Mouse (Mus musculus) testis, adult 2 months (tissue): Measurements from ENCODE around the gene Arpc5l. TPM values are rescaled to one million over a fixed set of nuclear protein-coding genes. Genes with fewer than 3 reads are reported as not detected.

Experiments
- H3K27ac ChIP-seq: fragments of 200-500 bp; 2 replicates; pipeline ENCODE4 v1.5.1; 2012; ENCODE audit warnings: low read depth, low read length; ENCODE audit not compliant: control insufficient read depth, insufficient read depth
- H3K27me3 ChIP-seq: fragments of 200-500 bp; 2 replicates; pipeline ENCODE4 v1.6.1; 2012; ENCODE audit warnings: mild to moderate bottlenecking, low read length, moderate library complexity; ENCODE audit not compliant: control insufficient read depth, insufficient read depth
- H3K36me3 ChIP-seq: fragments of 200-500 bp; 2 replicates; pipeline ENCODE4 v1.6.1; 2012; ENCODE audit warnings: mild to moderate bottlenecking, low read length; ENCODE audit not compliant: control insufficient read depth, insufficient read depth
- H3K4me1 ChIP-seq: fragments of 200-500 bp; 2 replicates; pipeline ENCODE4 v1.6.1; 2012; ENCODE audit warnings: low read length; ENCODE audit not compliant: control insufficient read depth, insufficient read depth
- H3K4me3 ChIP-seq: fragments of 200-500 bp; 2 replicates; pipeline ENCODE4 v1.5.1; 2012; ENCODE audit warnings: low read depth, mild to moderate bottlenecking, low read length, moderate library complexity, mixed read lengths; ENCODE audit not compliant: control insufficient read depth
- CTCF ChIP-seq: fragments of 200-500 bp; IDR thresholded peaks from 2 replicates; pipeline ENCODE4 v1.5.1; 2012; ENCODE audit warnings: low read depth, mild to moderate bottlenecking, inconsistent platforms, low read length, moderate library complexity; ENCODE audit not compliant: control insufficient read depth, insufficient read depth, insufficient replicate concordance
- POLR2A ChIP-seq: fragments of 200-500 bp; IDR thresholded peaks from 2 replicates; pipeline ENCODE4 v1.6.1; 2012; ENCODE audit warnings: low read depth, mild to moderate bottlenecking, inconsistent platforms, low read length, moderate library complexity; ENCODE audit not compliant: control insufficient read depth
- polyA plus RNA-seq: library from polyadenylated mRNA; depleted of rRNA; stranded (reverse); fragments of >200 nt; gene quantifications from 2 replicates; pipeline ENCODE4 v1.2.3, GENCODE M21; 2012

Arpc5l gene
- polyA plus RNA-seq, 1 experiment = 74.6 TPM

DNA sequence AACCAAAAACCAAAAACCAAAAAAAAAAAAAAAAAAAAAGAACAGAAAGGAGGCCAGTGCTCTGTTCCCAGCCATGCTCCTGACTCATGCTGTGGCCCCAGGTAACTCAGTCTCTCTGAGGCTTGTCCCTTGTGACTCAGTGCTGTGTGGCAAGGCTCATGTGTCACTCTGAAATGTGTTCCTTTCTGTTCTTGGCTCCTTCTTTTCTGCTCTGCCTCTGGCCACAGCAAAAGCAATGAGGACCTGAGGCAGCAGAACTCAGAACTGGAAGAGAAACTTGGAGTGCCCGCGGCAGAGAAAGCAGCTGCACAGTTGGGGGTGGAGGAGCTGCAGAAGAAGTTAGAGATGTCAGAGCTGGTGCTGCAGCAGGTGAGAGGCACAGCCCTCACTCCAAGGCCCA lies 31.0 kb upstream of the Arpc5l start:
- Histone ChIP-seq H3K4me3 (no peak overlapping the region), H3K4me1 (peaks cover 3% of the 10 kb centered on the region), H3K27ac (no peak overlapping the region), H3K27me3 (no peaks in the 10 kb centered on the region), H3K36me3 (no peaks in the 10 kb centered on the region)
- TF ChIP-seq CTCF = no peak
- no peak for TF ChIP-seq POLR2A

DNA sequence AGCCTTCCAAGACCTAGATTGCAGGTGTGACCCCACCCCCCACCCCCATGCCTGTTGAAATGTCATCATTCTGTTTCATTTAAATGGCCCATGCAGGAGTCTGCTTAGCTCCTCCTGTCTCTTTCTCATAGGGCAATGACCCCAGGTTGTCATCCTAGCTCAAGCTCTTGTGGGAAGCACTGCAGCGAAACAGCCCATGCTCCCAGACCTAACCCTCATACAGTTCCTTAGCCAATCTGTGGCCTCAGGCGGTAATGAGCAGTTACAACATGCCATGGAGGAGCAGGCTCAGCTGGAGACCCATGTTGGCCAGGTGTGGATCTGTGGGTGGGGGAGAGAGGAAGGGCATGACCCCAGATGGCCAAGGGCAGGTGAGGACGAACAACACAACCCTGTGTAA lies 30.0 kb upstream of the Arpc5l start:
- no peak for TF ChIP-seq CTCF
- no peak for TF ChIP-seq POLR2A
- Histone ChIP-seq H3K36me3 (no peaks in the 10 kb centered on the region), H3K27ac (no peak overlapping the region), H3K27me3 (no peaks in the 10 kb centered on the region), H3K4me3 (0 out of 2 replicates have a peak overlapping the region, but pooled peaks have one; percentile 24), H3K4me1 (peaks cover 3% of the 10 kb centered on the region)

DNA sequence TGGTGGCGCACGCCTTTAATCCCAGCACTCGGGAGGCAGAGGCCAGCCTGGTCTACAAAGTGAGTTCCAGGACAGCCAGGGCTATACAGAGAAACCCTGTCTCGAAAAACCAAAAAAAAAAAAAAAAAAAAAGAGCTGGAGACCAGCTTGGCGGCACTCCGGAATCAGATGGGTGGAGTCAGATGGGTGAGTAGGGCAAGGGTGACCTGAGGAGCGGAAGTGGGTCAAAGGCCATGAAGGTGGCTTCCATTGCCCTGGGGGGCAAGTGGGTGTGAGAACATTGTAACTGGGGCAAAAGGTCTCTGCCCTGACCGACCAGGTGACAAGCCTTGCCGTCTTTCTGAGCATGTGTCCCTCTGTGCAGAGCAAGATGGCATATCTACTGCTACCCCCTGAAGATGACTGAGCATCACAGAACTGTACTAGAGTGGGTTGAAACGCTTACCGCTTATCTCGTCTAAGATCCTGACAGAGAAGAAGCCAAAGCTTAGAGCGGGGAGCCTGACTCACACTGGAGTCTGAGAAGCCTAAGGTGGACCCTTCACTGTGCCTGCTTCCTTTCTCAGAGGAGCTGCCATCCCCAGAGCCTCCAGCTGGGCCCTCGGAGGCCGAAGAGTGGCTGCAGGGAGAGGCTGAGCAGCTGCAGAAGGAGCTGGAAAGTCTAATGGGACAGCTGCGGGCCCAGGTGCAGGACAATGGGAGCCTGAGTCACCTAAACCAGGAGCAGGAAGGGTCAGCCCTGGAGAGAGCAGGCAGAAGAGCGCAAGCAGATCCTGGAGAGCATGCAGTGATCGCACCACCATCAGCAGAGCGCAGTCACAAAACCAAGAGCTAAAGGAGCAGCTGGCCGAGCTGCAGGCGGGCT lies 29.0 kb upstream of the Arpc5l start:
- Histone ChIP-seq H3K27ac (no peak overlapping the region), H3K4me3 (no peak overlapping the region), H3K36me3 (no peaks in the 10 kb centered on the region), H3K4me1 (peaks cover 3% of the 10 kb centered on the region), H3K27me3 (no peaks in the 10 kb centered on the region)
- TF ChIP-seq CTCF = no peak
- no peak for TF ChIP-seq POLR2A

DNA sequence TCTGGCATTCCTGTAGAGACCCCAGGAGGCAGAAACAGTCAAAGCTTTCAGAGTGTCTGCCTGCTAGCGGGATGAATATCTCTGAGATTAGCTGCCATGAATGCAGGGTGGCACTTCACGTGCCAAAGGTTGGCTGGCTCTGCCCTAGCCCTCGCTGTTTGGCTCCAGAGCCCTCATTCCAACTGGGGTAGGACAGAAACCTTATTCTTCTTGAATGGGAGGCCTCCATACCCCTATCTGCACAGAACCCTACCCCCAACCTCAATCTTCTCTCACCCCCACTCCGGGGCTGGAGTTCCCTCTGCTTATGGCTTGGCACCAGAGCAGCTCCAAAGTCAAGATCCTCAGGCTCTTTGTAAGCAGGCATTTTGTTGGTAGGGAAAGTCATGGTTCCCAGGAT lies 27.3 kb upstream of the Arpc5l start:
- TF ChIP-seq POLR2A (no peak), CTCF (no peak)
- Histone ChIP-seq H3K4me3 (no peak overlapping the region), H3K27me3 (no peaks in the 10 kb centered on the region), H3K27ac (no peak overlapping the region), H3K4me1 (peaks cover 3% of the 10 kb centered on the region), H3K36me3 (no peaks in the 10 kb centered on the region)

DNA sequence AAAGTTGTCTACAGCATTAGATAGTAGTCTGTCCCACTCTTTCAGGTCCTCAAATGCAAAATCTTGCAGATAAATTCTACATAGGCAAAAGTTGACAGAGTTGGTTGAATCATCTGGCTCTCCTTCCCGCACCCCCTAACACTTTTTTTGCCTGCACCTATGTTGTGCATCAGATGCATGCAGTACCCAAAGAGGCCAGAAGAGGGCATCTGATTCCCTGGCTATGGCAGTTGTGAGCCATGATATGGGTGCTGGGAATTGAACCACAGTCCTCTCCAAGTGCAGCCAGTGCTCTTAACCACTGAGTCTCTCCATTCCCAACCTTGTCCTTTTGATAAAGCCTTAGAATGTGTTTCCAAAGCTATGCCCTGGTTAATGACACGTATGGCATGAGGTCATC lies 21.7 kb upstream of the Arpc5l start:
- peak; percentile 70; the same call in 1 of the 2 replicates for TF ChIP-seq CTCF
- TF ChIP-seq POLR2A = no peak
- Histone ChIP-seq H3K27ac (no peak overlapping the region), H3K4me3 (no peak overlapping the region), H3K36me3 (no peaks in the 10 kb centered on the region), H3K4me1 (no peaks in the 10 kb centered on the region), H3K27me3 (no peaks in the 10 kb centered on the region)

DNA sequence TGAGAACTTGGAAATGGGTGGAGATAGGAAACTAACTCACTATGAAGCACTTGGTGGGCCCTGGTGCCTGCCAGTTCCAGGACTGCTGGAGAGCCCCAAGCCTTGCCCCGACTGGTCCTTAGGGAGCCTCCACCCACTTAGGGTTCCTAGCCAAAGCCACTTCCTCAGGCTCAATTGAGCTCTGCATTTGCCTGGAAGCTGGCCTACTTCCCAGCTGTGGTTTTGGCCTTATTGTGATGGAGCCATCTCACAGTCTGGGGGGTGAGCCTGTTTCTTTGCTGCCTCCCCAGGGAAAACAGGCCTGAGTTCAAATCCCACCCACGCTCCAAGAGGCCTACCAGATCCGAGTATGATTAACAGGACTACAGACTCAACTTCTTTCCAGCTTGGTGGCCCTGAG lies 18.6 kb upstream of the Arpc5l start:
- Histone ChIP-seq H3K36me3 (no peaks in the 10 kb centered on the region), H3K4me3 (peak overlapping the region; percentile 29), H3K27ac (no peak overlapping the region), H3K4me1 (no peaks in the 10 kb centered on the region; the same call in 1 of the 2 replicates), H3K27me3 (no peaks in the 10 kb centered on the region)
- TF ChIP-seq CTCF = no peak
- TF ChIP-seq POLR2A = no peak

DNA sequence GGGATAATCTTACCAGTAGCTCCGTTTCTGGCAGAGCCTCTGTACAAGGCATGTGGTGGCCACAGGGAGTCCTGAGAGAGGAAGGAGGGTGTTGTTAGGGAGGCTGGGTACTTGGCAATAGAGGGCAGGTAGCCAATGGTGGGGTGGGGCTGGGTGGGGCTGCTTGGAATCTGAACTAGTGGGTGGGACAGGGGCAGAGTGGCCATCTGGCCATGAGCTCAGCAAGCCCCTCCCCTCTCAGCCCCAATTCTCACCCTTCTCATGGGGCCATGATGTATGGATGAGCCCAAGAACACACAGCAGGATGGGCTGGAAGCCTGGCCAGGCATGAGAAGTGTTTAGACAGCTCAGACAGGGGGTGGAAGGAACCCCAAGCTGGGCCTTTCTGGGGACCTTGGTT lies 17.8 kb upstream of the Arpc5l start:
- Histone ChIP-seq H3K4me1 (no peaks in the 10 kb centered on the region; the same call in 1 of the 2 replicates), H3K27ac (no peak overlapping the region), H3K36me3 (no peaks in the 10 kb centered on the region)

More for the DNA sequence above, 17.8 kb upstream of the Arpc5l start:
- TF ChIP-seq POLR2A = no peak
- Histone ChIP-seq H3K27me3 (no peaks in the 10 kb centered on the region), H3K4me3 (no peak overlapping the region)
